Mouse (Mus musculus): ENCODE data around the gene Cdh13. TPM values are rescaled to one million over a fixed set of nuclear protein-coding genes. Genes with fewer than 3 reads are reported as not detected.

Cdh13 gene
- polyA plus RNA-seq, 1 experiment from 2014 or later: 44.4 TPM

DNA sequence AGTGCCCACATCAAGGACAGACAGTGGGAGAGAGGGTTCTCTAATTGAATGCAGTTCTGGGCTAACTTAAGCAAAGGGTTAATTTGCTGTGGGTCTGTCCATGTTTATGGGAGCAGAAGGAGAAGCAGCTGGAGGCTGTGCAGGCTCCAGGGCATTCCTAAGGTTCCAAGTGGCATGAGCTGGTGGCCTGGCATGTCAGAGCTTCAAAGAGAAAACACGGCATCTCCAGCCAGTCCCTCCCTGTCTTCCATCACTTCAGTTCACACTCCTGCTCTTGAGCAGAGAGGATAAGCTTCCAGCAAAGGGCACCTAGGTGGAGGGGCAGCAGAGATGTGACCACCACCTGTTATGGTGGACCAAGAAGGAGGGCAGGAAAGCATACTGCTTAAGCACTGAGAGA is 962.1 kb downstream of the Cdh13 start:
- ATAC-seq (ENCODE audit: insufficient number of reproducible peaks, low FRiP score): no peak
- 32% methylated on average over 1 of the region's 1 CpGs for WGBS
- no peaks in the 10 kb centered on the region for H3K4me1 ChIP-seq (replicated peaks)
- no peak overlapping the region for H3K9ac ChIP-seq
- H3K4me2 ChIP-seq: no peak overlapping the region
- H3K27me3 ChIP-seq (replicated peaks): no peaks in the 10 kb centered on the region
- H3K36me3 ChIP-seq: no peaks in the 10 kb centered on the region
- peaks cover 11% of the 10 kb centered on the region; the same call in 1 of the 2 replicates for H3K9me3 ChIP-seq (replicated peaks)
- H3K27ac ChIP-seq (ENCODE audit: poor library complexity, severe bottlenecking): no peak overlapping the region
- H3K4me3 ChIP-seq: no peak overlapping the region

DNA sequence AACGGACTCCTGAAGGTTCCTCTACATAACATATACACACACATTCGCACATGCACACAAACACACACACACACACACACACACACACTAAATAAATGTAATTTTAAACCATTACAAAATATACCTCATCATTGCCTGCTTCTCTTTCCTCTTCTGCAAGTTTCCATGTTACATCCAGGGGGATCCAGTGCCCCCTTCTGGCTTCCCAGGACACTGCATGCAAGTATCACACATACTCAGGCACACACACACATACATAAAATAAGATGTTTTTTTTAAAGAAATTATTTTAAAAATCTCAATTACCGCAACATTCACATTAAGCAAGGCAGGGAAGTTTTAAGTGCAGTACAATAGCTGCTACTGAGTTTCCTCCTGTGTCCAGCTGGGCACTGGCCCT is 970.8 kb downstream of the Cdh13 start:
- no peak for ATAC-seq (ENCODE audit: insufficient number of reproducible peaks, low FRiP score)
- H3K27me3 ChIP-seq (replicated peaks): no peaks in the 10 kb centered on the region
- WGBS: 87% methylated on average over 3 of the region's 3 CpGs

DNA sequence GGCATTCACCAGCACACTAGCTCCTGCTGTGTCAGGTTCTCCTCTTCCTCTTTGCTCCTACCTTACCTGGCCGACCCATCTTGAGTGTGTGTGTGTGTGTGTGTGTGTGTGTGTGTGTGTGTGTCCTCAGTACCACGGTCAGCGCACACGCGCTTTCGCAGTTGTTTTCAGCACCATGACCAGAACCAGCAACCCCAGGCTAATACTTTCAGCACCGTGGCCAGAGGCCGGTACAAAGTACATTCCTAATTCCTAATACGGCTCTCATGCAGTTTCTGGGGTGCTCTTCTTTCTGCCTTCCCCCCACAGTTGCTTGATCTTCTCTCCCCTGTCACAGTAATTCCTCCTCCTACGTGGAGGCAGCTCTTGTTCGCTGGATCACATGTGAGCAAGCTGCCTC is 975.1 kb downstream of the Cdh13 start:
- ATAC-seq (ENCODE audit: insufficient number of reproducible peaks, low FRiP score): no peak

More for the DNA sequence above, 970.8 kb downstream of the Cdh13 start:
- Histone ChIP-seq H3K9me3 (replicated peaks) (0 out of 2 replicates have a peak, but pooled peaks cover 6% of the 10 kb centered on the region), H3K4me2 (no peak overlapping the region), H3K4me1 (replicated peaks) (no peaks in the 10 kb centered on the region), H3K9ac (no peak overlapping the region), H3K27ac (ENCODE audit: poor library complexity, severe bottlenecking) (no peak overlapping the region), H3K36me3 (no peaks in the 10 kb centered on the region), H3K4me3 (no peak overlapping the region)

DNA sequence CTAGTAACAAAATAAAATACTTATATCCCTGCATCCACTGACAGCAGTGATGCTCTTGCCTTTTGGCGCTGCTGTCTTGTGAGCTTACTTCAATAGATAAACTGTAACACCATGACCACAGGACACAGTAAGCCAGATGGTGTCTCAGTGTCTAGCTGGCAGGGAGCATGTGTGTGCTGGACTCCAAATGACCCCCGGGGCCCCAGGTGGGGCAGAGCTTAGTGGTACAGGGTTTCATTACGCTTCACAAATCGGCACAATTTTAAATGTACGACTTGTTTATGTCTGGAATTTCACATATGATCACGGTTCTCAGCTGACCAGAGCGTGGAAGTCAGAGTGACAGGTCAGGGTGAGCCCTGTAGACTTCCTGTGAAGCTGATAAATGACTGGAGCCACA is 980.2 kb downstream of the Cdh13 start:
- Histone ChIP-seq H3K27ac (ENCODE audit: poor library complexity, severe bottlenecking) (no peak overlapping the region), H3K4me2 (no peak overlapping the region), H3K36me3 (no peaks in the 10 kb centered on the region), H3K4me3 (no peak overlapping the region), H3K27me3 (replicated peaks) (no peaks in the 10 kb centered on the region), H3K9ac (no peak overlapping the region), H3K4me1 (replicated peaks) (no peaks in the 10 kb centered on the region), H3K9me3 (replicated peaks) (no peaks in the 10 kb centered on the region)
- WGBS: 79% methylated on average over 7 of the region's 7 CpGs
- no peak for ATAC-seq (ENCODE audit: insufficient number of reproducible peaks, low FRiP score)

More for the DNA sequence above, 975.1 kb downstream of the Cdh13 start:
- no peaks in the 10 kb centered on the region for H3K36me3 ChIP-seq
- H3K4me3 ChIP-seq: no peak overlapping the region
- no peak overlapping the region for H3K27ac ChIP-seq (ENCODE audit: poor library complexity, severe bottlenecking)
- H3K4me2 ChIP-seq: no peak overlapping the region
- 33% methylated on average over 11 of the region's 11 CpGs for WGBS
- H3K9ac ChIP-seq: no peak overlapping the region
- H3K4me1 ChIP-seq (replicated peaks): no peaks in the 10 kb centered on the region
- H3K9me3 ChIP-seq (replicated peaks): 0 out of 2 replicates have a peak, but pooled peaks cover 6% of the 10 kb centered on the region
- H3K27me3 ChIP-seq (replicated peaks): no peaks in the 10 kb centered on the region

DNA sequence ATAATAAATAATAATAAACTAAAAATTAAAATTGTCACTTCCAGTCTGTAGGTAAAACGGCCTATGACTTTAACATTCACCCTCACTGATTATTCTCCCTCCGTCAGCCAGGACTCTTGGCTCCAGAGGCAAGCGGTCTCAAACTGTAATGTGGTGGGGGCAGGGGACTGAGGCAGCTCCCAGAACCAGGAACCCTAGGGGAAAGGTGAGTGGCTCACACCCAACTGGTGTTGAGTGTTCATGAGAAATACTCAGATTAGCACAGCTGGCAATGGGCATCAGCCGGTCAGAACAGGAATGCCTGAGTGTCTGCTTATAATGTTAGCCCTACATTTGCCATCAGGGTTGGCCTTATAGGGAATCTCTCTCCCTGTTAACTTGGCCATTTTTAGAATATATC is 982.8 kb downstream of the Cdh13 start:
- Histone ChIP-seq H3K27me3 (replicated peaks) (no peaks in the 10 kb centered on the region), H3K36me3 (no peaks in the 10 kb centered on the region), H3K4me1 (replicated peaks) (no peaks in the 10 kb centered on the region), H3K4me2 (no peak overlapping the region), H3K9me3 (replicated peaks) (no peaks in the 10 kb centered on the region), H3K9ac (no peak overlapping the region), H3K4me3 (no peak overlapping the region), H3K27ac (ENCODE audit: poor library complexity, severe bottlenecking) (no peak overlapping the region)
- ATAC-seq (ENCODE audit: insufficient number of reproducible peaks, low FRiP score): no peak
- 68% methylated on average over 4 of the region's 4 CpGs for WGBS

DNA sequence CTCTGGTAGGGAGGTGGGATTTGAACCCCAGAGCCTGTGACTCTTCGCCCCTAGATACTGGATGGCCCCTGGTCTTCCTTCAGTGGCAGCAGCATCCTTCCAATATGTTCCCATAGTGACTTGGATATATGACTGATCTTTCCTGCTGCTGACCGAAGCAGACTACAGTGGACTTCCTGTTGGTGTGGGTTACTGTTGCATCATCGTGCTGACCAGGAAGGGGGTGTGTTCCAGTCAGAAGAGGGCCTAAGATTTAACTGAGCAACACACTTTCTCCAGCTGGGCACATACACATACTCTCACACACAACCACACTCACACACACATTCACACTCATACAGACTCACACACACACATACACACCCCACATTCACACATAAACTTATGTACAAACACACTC is 986.0 kb downstream of the Cdh13 start:
- Histone ChIP-seq H3K4me1 (replicated peaks) (no peaks in the 10 kb centered on the region), H3K27me3 (replicated peaks) (no peaks in the 10 kb centered on the region), H3K9ac (no peak overlapping the region), H3K36me3 (no peaks in the 10 kb centered on the region), H3K4me2 (no peak overlapping the region), H3K27ac (ENCODE audit: poor library complexity, severe bottlenecking) (no peak overlapping the region), H3K4me3 (no peak overlapping the region), H3K9me3 (replicated peaks) (no peaks in the 10 kb centered on the region)
- no peak for ATAC-seq (ENCODE audit: insufficient number of reproducible peaks, low FRiP score)
- 62% methylated on average over 3 of the region's 3 CpGs for WGBS

DNA sequence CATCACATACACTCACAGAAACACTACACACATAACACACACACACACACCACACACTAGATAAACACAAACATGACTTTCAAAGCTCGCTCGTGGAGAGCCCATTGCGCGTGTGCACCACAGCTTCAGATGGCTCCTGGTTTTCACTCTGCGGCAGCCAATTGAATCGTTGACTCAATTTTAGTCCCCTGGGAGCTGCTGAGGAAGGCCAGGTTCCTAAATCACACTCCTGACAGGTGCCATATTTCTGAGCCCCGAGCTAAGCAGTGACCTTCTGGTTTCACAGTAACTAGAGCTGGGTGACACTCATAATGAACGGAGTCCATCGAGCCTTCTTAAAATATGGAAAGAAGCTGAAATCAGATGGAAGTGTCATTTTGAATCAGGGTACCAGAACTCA is 986.8 kb downstream of the Cdh13 start:
- 87% methylated on average over 9 of the region's 9 CpGs for WGBS
- H3K27ac ChIP-seq (ENCODE audit: poor library complexity, severe bottlenecking): no peak overlapping the region
- no peak overlapping the region for H3K9ac ChIP-seq
- no peaks in the 10 kb centered on the region for H3K9me3 ChIP-seq (replicated peaks)
- H3K4me3 ChIP-seq: no peak overlapping the region
- no peaks in the 10 kb centered on the region for H3K36me3 ChIP-seq
- no peaks in the 10 kb centered on the region for H3K4me1 ChIP-seq (replicated peaks)
- ATAC-seq (ENCODE audit: insufficient number of reproducible peaks, low FRiP score): no peak
- H3K4me2 ChIP-seq: no peak overlapping the region
- no peaks in the 10 kb centered on the region for H3K27me3 ChIP-seq (replicated peaks)

DNA sequence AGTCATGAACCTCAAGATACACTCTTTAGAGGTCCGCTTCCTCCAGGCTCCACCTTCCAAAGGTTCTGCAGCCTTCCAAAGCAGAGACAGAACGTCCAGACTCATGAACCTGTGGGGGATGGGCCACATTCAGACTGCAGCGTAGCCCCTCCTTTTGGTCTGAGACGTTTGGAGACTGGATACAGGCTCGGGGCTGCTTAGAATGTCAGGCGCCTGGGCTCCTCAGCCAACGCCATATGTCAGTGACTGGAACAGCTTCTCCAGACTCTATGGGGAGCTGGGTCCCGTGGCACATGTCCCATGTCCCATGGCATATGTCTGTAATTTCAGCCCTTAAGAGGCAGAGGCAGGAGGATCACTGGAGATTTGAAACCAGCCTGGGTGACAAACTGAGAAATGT is 989.4 kb downstream of the Cdh13 start:
- ATAC-seq (ENCODE audit: insufficient number of reproducible peaks, low FRiP score): no peak
- no peak overlapping the region for H3K27ac ChIP-seq (ENCODE audit: poor library complexity, severe bottlenecking)
- WGBS: 67% methylated on average over 8 of the region's 8 CpGs

DNA sequence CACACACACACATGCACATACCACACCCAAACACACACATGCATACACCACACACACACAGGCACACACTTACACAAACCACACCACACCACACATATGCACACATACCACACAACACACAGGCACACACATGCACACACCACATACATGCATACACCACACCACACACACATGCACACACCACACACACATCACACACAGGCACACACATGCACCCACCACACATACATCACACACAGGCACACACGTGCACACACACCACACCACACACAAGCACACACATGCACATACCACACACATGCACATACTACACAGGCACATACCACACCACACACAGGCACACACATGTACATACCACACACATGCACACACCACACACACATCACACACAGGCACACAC is 991.9 kb downstream of the Cdh13 start:
- Histone ChIP-seq H3K4me3 (no peak overlapping the region), H3K27me3 (replicated peaks) (no peaks in the 10 kb centered on the region), H3K9ac (no peak overlapping the region), H3K36me3 (no peaks in the 10 kb centered on the region), H3K27ac (ENCODE audit: poor library complexity, severe bottlenecking) (no peak overlapping the region), H3K9me3 (replicated peaks) (no peaks in the 10 kb centered on the region), H3K4me1 (replicated peaks) (peaks cover 20% of the 10 kb centered on the region), H3K4me2 (no peak overlapping the region)
- no peak for ATAC-seq (ENCODE audit: insufficient number of reproducible peaks, low FRiP score)
- 85% methylated on average over 1 of the region's 1 CpGs for WGBS

More for the DNA sequence above, 989.4 kb downstream of the Cdh13 start:
- Histone ChIP-seq H3K4me1 (replicated peaks) (peaks cover 18% of the 10 kb centered on the region), H3K36me3 (no peaks in the 10 kb centered on the region), H3K4me3 (no peak overlapping the region), H3K4me2 (no peak overlapping the region), H3K9me3 (replicated peaks) (no peaks in the 10 kb centered on the region), H3K9ac (no peak overlapping the region), H3K27me3 (replicated peaks) (no peaks in the 10 kb centered on the region)

DNA sequence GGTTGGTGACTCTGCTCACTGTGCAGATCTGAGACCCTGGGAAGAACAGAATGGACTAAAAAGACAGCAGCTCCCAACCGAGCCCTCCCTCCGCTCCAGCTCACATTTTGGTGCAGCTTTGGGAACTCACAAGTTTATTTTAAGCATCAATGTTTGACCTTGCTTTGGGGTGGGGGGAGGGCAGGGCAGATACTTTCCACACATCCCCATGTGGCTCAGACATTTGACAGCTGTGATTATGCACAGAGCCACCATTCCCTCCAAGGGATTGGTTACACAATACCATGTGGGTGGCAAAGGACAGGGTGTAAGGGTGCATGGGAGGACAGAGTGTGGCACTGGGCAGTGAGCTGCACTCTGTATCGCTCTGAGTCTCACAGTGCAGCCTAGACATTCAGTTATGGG is 993.5 kb downstream of the Cdh13 start:
- peak; percentile 91 for ATAC-seq (ENCODE audit: insufficient number of reproducible peaks, low FRiP score)
- Histone ChIP-seq H3K27me3 (replicated peaks) (no peaks in the 10 kb centered on the region), H3K27ac (ENCODE audit: poor library complexity, severe bottlenecking) (peak overlapping the region; percentile 87), H3K9ac (no peak overlapping the region), H3K4me3 (no peak overlapping the region), H3K36me3 (no peaks in the 10 kb centered on the region), H3K4me2 (peak overlapping the region; percentile 44), H3K4me1 (replicated peaks) (peaks cover 20% of the 10 kb centered on the region), H3K9me3 (replicated peaks) (no peaks in the 10 kb centered on the region)
- WGBS: 40% methylated on average over 3 of the region's 3 CpGs

DNA sequence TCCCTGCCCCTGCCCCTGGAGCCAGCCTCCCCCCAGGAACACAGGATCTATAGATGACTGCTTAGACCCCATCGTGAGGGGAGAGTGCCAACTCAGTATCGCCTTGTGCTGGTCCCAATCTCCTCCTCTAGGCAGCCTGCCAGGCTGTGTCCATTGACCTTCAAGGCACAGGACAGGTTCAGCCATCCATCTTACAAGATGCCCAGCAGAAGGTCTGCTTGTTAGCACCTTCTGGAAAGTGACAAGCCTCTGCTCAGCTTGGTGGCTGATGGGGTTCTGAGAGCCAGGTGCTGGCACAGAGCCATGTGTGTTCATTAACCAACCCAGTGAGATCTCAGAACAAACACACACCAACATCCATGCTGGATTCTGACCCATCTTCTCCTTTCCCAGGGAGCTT is 998.2 kb downstream of the Cdh13 start:
- Histone ChIP-seq H3K4me3 (no peak overlapping the region), H3K27ac (ENCODE audit: poor library complexity, severe bottlenecking) (no peak overlapping the region), H3K9me3 (replicated peaks) (no peaks in the 10 kb centered on the region), H3K4me1 (replicated peaks) (0 out of 2 replicates have a peak, but pooled peaks cover 8% of the 10 kb centered on the region), H3K27me3 (replicated peaks) (no peaks in the 10 kb centered on the region), H3K4me2 (no peak overlapping the region), H3K36me3 (no peaks in the 10 kb centered on the region), H3K9ac (no peak overlapping the region)
- WGBS: 80% methylated on average over 2 of the region's 2 CpGs
- no peak for ATAC-seq (ENCODE audit: insufficient number of reproducible peaks, low FRiP score)

DNA sequence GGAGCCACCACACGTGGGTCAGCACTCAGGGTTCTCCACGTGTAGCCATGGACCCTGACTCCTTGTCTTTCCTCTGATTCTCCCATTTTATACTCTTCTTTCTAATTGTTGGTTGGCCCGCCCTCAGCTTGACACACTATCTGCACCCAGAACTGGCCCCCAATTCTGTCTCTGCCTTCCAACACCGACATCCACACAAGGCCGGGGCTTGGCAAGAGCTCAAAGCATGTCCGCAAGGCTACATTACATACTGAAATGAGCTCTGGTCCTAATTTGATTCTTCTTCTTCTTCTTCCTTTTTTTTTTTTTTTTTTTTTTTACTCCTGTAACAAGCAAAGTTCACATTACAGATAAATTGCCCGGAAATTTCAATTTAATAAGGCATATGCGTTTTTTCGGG is 1001.0 kb downstream of the Cdh13 start:
- Histone ChIP-seq H3K27ac (ENCODE audit: poor library complexity, severe bottlenecking) (no peak overlapping the region), H3K36me3 (no peaks in the 10 kb centered on the region), H3K4me2 (no peak overlapping the region), H3K4me1 (replicated peaks) (no peaks in the 10 kb centered on the region), H3K4me3 (no peak overlapping the region), H3K9ac (no peak overlapping the region), H3K9me3 (replicated peaks) (no peaks in the 10 kb centered on the region), H3K27me3 (replicated peaks) (no peaks in the 10 kb centered on the region)
- ATAC-seq (ENCODE audit: insufficient number of reproducible peaks, low FRiP score): no peak
- 81% methylated on average over 9 of the region's 9 CpGs for WGBS
